Mouse (Mus musculus) cerebellum, adult 9-10 months (tissue): Measurements from ENCODE around the gene Tfrc.

Experiments
- DNase-seq: peaks from one replicate; pipeline ENCODE4 v3.0.0; 2022

Gene Tfrc

GRCm38 (mm10) chr16:32670354-32671124 lies 61.8 kb downstream of the Tfrc start:
- no peak for DNase-seq

- no peak for DNase-seq
These were observed 62.6 kb downstream of the Tfrc start for GRCm38 (mm10) chr16:32671206-32671887.

GRCm38 (mm10) chr16:32672250-32672649 lies 63.5 kb downstream of the Tfrc start:
- DNase-seq = no peak

GRCm38 (mm10) chr16:32672861-32673560 lies 64.3 kb downstream of the Tfrc start:
- DNase-seq = no peak

- no peak for DNase-seq
These were observed 65.5 kb downstream of the Tfrc start for GRCm38 (mm10) chr16:32674121-32674740.

GRCm38 (mm10) chr16:32677040-32677700 lies 68.5 kb downstream of the Tfrc start:
- no peak for DNase-seq

- DNase-seq = no peak
These were observed 69.2 kb downstream of the Tfrc start for GRCm38 (mm10) chr16:32677903-32678302.

GRCm38 (mm10) chr16:32678812-32679211 lies 70.1 kb downstream of the Tfrc start:
- DNase-seq = no peak

- no peak for DNase-seq
These were observed 71.3 kb downstream of the Tfrc start for GRCm38 (mm10) chr16:32679976-32680375.

GRCm38 (mm10) chr16:32680806-32681205 lies 72.1 kb downstream of the Tfrc start:
- no peak for DNase-seq

- peak; percentile 80 for DNase-seq
These were observed 73.5 kb downstream of the Tfrc start for GRCm38 (mm10) chr16:32682194-32682593.
